Mouse (Mus musculus): Measurements from ENCODE around the gene Clint1. TPM values are rescaled to one million over a fixed set of nuclear protein-coding genes. Genes with fewer than 3 reads are reported as not detected.

Gene Clint1
- polyA plus RNA-seq, 1 experiment = 25.6 TPM

DNA sequence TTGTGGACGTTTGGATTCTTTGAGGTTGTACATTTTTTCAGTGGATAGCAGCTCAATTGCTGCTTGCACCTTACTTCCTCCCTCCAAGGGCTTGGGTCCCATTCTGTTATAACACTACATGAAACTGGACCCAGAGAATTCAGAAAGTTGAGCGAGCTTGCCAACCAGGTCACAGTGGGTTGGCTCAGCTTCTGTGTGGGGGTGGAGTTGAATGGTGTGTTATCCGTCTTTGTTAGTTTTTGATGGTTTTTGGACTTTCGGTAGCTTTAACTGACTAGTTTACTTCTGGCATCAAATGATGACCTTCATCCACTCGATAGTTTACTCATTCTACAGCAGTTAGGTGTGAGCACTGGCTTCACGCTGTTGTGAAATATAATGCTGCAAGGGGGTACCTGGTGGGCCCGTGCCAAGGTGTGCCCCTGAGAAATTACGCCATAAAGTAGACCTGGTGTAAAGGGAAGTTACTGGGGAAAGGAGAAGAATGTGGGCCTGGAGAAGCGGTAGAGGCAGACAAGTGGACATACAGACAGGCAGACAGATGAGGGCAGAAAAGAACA is 36.7 kb downstream of the Clint1 start:
- H3K27ac ChIP-seq (ENCODE audit: control insufficient read depth, insufficient read depth, low read depth, low read length, poor library complexity) = peak overlapping the region; percentile 64
- TF ChIP-seq POLR2A (IDR thresholded peaks at IDR 0.05; ENCODE audit: borderline replicate concordance, control insufficient read depth, low read depth, low read length) (no peak), CTCF (IDR thresholded peaks at IDR 0.05; ENCODE audit: control insufficient read depth, insufficient read depth, low read length) (no peak)
- H3K4me1 ChIP-seq (ENCODE audit: control insufficient read depth, insufficient read depth, low read length) = peaks cover 4% of the 10 kb centered on the region
- WGBS = 65% methylated on average over 9 of the region's 9 CpGs
- H3K4me3 ChIP-seq (replicated peaks; ENCODE audit: control insufficient read depth, low read depth, low read length) = no peak overlapping the region

DNA sequence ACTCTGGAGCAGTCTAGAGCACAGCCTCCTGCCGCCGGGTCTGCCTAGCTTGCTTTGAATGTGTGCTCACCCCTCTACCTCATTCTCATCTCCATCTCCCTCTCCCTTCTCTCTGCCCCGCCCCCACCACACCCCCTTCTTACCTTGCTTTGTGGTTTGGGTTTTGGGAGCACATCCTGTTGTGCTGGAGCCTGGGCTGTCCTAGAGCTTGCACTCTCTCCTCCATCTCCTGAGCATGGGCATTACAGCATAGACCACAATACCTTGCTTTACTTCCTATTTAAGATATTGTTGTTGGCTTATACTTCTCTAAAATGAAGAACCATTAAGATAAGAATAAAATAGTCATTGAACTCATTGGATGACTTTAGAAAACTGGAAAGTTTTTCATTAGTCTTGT is 38.1 kb downstream of the Clint1 start:
- no peak for TF ChIP-seq CTCF (IDR thresholded peaks at IDR 0.05; ENCODE audit: control insufficient read depth, insufficient read depth, low read length)
- no peak for TF ChIP-seq POLR2A (IDR thresholded peaks at IDR 0.05; ENCODE audit: borderline replicate concordance, control insufficient read depth, low read depth, low read length)
- Histone ChIP-seq H3K4me3 (replicated peaks; ENCODE audit: control insufficient read depth, low read depth, low read length) (no peak overlapping the region), H3K27ac (ENCODE audit: control insufficient read depth, insufficient read depth, low read depth, low read length, poor library complexity) (peak overlapping the region; percentile 50; the same call in 1 of the 2 replicates), H3K4me1 (ENCODE audit: control insufficient read depth, insufficient read depth, low read length) (peaks cover 4% of the 10 kb centered on the region)
- 60% methylated on average over 3 of the region's 3 CpGs for WGBS

DNA sequence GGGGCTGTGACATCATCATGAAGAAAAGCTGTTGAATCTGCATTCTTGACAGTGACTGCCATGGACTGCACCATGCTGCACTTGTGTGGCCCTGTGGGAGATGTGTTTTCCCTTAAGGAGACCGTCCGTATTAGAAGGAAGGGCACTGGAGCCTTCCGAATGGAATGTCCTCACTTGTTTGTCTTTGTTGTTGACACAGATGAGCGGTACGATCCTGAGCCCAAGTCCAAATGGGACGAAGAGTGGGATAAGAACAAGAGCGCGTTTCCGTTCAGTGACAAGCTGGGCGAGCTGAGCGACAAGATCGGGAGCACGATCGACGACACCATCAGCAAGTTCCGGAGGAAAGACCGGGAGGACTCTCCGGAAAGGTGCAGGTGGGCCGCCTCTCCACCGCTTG is 38.6 kb downstream of the Clint1 start:
- peaks cover 4% of the 10 kb centered on the region for H3K4me1 ChIP-seq (ENCODE audit: control insufficient read depth, insufficient read depth, low read length)
- no peak for TF ChIP-seq POLR2A (IDR thresholded peaks at IDR 0.05; ENCODE audit: borderline replicate concordance, control insufficient read depth, low read depth, low read length)
- TF ChIP-seq CTCF (IDR thresholded peaks at IDR 0.05; ENCODE audit: control insufficient read depth, insufficient read depth, low read length) = no peak
- 92% methylated on average over 20 of the region's 20 CpGs for WGBS
- no peak overlapping the region for H3K27ac ChIP-seq (ENCODE audit: control insufficient read depth, insufficient read depth, low read depth, low read length, poor library complexity)
- H3K4me3 ChIP-seq (replicated peaks; ENCODE audit: control insufficient read depth, low read depth, low read length) = no peak overlapping the region

DNA sequence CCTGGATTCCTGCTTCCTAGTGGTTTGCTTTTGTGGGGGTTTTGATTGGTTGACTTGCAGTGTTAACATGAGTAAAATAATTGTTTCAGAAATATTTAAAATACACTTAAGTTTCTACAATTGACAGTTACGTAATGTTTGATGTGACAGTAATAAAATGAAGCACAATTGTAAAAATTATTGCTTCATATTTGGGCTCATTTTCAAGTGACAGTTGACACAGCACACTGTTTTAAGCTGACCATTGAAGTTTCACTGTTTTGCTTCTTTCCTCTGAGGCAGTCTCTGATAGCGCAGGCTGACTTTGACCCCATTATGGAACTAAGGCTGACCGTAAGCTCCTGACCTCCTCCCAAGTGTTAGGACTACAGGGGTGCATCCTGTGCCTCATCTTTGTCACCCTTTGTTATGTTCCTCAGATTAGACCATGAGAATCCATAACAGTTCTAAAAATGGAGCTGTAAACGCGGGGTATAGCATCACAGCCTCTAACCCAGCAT is 41.1 kb downstream of the Clint1 start:
- Histone ChIP-seq H3K27ac (ENCODE audit: control insufficient read depth, insufficient read depth, low read depth, low read length, poor library complexity) (no peak overlapping the region), H3K4me1 (ENCODE audit: control insufficient read depth, insufficient read depth, low read length) (peaks cover 4% of the 10 kb centered on the region), H3K4me3 (replicated peaks; ENCODE audit: control insufficient read depth, low read depth, low read length) (no peak overlapping the region)
- 92% methylated on average over 5 of the region's 5 CpGs for WGBS
- TF ChIP-seq CTCF (IDR thresholded peaks at IDR 0.05; ENCODE audit: control insufficient read depth, insufficient read depth, low read length) = no peak
- TF ChIP-seq POLR2A (IDR thresholded peaks at IDR 0.05; ENCODE audit: borderline replicate concordance, control insufficient read depth, low read depth, low read length) = no peak

DNA sequence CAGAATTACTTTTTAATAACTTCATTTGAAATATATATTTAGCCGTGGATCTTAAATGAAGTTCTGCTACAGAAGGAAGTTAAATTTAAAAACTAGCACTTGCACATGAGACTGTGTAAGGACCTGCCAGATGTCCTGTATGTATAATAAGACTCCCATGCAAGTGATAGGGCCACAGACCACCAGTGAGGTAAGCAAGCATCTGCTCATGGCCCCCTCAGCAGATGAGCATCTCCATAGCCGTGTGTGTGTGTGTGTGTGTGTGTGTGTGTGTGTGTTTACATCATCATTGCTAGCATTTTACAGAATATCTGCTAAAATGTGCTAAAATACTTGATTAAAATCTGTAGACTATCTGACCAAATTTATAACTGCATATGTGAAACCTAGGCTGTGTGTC is 45.5 kb downstream of the Clint1 start:
- Histone ChIP-seq H3K4me1 (ENCODE audit: control insufficient read depth, insufficient read depth, low read length) (no peaks in the 10 kb centered on the region), H3K27ac (ENCODE audit: control insufficient read depth, insufficient read depth, low read depth, low read length, poor library complexity) (no peak overlapping the region), H3K4me3 (replicated peaks; ENCODE audit: control insufficient read depth, low read depth, low read length) (no peak overlapping the region)
- WGBS = 86% methylated on average over 2 of the region's 2 CpGs
- TF ChIP-seq POLR2A (IDR thresholded peaks at IDR 0.05; ENCODE audit: borderline replicate concordance, control insufficient read depth, low read depth, low read length) (no peak), CTCF (IDR thresholded peaks at IDR 0.05; ENCODE audit: control insufficient read depth, insufficient read depth, low read length) (no peak)

DNA sequence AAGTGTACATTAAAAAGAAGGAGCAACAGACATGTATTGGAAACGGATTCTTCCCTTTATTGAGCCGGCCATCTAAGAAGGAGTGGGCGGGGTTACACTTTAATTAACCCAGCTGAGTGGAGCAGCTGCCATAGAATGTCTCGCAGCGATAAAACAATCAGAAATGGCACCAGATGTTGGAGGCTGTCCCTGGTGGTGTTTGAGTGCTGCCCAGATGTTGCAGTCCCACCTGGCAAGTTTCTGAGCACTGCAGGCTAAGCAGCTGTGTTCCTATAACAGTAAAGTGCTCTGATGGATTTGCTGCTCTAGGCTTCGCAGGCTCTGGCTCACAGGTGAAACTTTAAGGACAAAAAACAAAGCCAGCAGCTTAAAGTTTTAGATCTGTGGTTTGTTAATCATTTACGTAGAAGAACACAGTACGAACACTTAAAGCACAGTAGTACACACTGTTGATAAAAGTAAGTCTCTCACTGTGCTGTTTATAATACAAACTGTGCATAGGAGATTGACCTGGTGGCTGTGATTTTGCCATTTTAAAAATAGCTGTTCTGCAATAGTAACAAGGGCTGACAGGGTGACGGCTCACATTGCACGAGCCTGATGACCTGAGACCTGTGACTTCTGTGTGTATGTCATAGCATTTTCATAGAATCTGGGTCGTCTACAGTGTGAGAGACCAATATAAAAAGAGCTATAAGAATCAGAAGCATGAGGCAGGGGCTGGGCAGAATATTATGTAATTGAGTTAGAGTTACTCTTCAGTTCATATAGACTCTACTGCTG is 48.6 kb downstream of the Clint1 start:
- TF ChIP-seq POLR2A (IDR thresholded peaks at IDR 0.05; ENCODE audit: borderline replicate concordance, control insufficient read depth, low read depth, low read length) = no peak
- no peak for TF ChIP-seq CTCF (IDR thresholded peaks at IDR 0.05; ENCODE audit: control insufficient read depth, insufficient read depth, low read length)
- no peaks in the 10 kb centered on the region for H3K4me1 ChIP-seq (ENCODE audit: control insufficient read depth, insufficient read depth, low read length)
- 88% methylated on average over 11 of the region's 11 CpGs for WGBS
- no peak overlapping the region for H3K4me3 ChIP-seq (replicated peaks; ENCODE audit: control insufficient read depth, low read depth, low read length)
- H3K27ac ChIP-seq (ENCODE audit: control insufficient read depth, insufficient read depth, low read depth, low read length, poor library complexity) = no peak overlapping the region

DNA sequence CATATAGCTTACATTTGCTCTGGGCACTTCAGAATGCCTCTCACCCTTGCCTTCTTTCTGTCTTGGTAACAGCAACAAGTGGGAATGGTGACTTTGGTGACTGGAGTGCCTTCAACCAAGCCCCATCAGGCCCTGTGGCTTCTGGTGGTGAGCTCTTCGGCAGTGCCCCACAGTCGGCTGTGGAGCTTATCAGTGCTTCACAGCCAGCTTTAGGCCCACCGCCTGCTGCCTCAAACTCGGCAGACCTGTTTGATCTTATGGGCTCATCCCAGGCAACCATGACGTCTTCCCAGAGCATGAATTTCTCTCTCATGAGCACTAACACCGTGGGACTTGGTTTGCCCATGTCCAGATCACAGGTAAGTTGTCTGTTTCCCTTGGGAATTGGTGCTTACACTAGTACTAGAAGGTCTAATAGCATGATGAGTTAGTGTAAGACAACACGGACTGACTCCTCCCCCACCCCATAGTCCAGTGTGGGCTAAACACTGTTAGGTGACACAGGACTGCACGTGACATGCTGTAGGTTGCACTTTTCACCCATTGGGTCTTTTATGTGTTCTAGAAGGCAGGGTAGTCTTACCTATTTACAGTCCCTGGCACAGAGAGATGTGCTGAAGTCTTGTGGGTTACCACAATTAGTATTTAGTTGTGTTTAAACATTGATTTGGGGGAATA is 54.4 kb downstream of the Clint1 start:
- no peak overlapping the region for H3K27ac ChIP-seq (ENCODE audit: control insufficient read depth, insufficient read depth, low read depth, low read length, poor library complexity)
- TF ChIP-seq POLR2A (IDR thresholded peaks at IDR 0.05; ENCODE audit: borderline replicate concordance, control insufficient read depth, low read depth, low read length) = no peak
- WGBS = 71% methylated on average over 8 of the region's 8 CpGs
- H3K4me3 ChIP-seq (replicated peaks; ENCODE audit: control insufficient read depth, low read depth, low read length) = no peak overlapping the region
- no peaks in the 10 kb centered on the region for H3K4me1 ChIP-seq (ENCODE audit: control insufficient read depth, insufficient read depth, low read length)

DNA sequence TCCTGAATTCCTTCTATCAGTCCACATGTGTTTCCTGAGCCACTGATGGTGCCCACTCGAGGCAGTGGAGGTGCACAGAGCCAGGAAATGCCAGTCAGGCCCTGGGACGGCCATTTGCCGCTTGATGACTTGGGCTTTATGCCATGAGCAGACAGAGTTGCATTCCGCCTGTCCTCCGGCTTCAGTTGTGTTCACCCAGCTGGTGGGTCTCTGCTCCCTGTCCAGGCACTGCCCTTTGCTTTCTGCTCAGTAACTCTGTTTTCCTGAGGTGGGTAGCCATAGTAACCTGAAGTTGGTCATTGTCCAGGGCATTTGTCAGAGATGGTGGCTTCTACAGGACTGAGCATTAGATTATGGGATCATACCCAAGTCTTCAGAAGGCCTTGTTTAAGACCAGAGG is 55.5 kb downstream of the Clint1 start:
- no peak for TF ChIP-seq POLR2A (IDR thresholded peaks at IDR 0.05; ENCODE audit: borderline replicate concordance, control insufficient read depth, low read depth, low read length)
- TF ChIP-seq CTCF (IDR thresholded peaks at IDR 0.05; ENCODE audit: control insufficient read depth, insufficient read depth, low read length) = no peak
- WGBS = 78% methylated on average over 5 of the region's 5 CpGs
- Histone ChIP-seq H3K27ac (ENCODE audit: control insufficient read depth, insufficient read depth, low read depth, low read length, poor library complexity) (no peak overlapping the region), H3K4me1 (ENCODE audit: control insufficient read depth, insufficient read depth, low read length) (no peaks in the 10 kb centered on the region), H3K4me3 (replicated peaks; ENCODE audit: control insufficient read depth, low read depth, low read length) (no peak overlapping the region)

Data from bone marrow, adult 2 months (tissue).